22 mouse cellular contexts compared by ENCODE assay signal in genomic region chr2:109992448-109993073, GRCm38 (mm10). TPM values are rescaled to one million over a fixed set of nuclear protein-coding genes. Genes with fewer than 3 reads are reported as not detected.
DNase-seq lines count a peak whose midpoint lies in the region; ATAC-seq and TF ChIP-seq lines count a peak whose summit lies in the region.
"Had no signal": no experiment of that assay in that cellular context is flagged by ENCODE, and none has a peak within 500 bp of the region (broad histone marks: within the 10 kb centered on the region; RNA-seq: fewer than 3 reads in every experiment).

No protein-coding gene starts in this region.

- peaks cover 30% of the 10 kb centered on the region for H3K4me1 ChIP-seq in kidney, adult 2 months (ENCODE audit: control insufficient read depth, insufficient read depth, low read length)
- peaks cover 20% of the 10 kb centered on the region for H3K4me1 ChIP-seq in hindbrain, embryonic 12.5 days

- no peak overlapping the region for H3K4me2 ChIP-seq in hindbrain, embryonic 12.5 days (replicated peaks)
- H3K4me2 ChIP-seq: embryonic facial prominence, embryonic 15.5 days; heart, embryonic 11.5 days; hindbrain, embryonic 14.5 days; neural tube, embryonic 15.5 days had no signal

- TF ChIP-seq CTCF in kidney, adult 2 months (conservative IDR thresholded peaks at IDR 0.05; ENCODE audit: insufficient read depth, insufficient read length, low read depth, low read length) = no peak

- H3K27me3 ChIP-seq in kidney, adult 2 months (replicated peaks; ENCODE audit: control insufficient read depth, insufficient read depth, low read length) = no peaks in the 10 kb centered on the region
- no peaks in the 10 kb centered on the region for H3K27me3 ChIP-seq in hindbrain, embryonic 12.5 days
- H3K27me3 ChIP-seq: embryonic facial prominence, embryonic 15.5 days; neural tube, embryonic 15.5 days had no signal

- DNase-seq in kidney, adult 2 months = no peak
- DNase-seq in kidney, postnatal 25 days = no peak
- peak; percentile 50 for DNase-seq in yolk sac, embryonic 10.5 days (ENCODE audit: low spot score)
- DNase-seq in cerebellum, adult 11 months = no peak
- no peak for DNase-seq in right cerebral cortex, postnatal 36 days (ENCODE audit: low spot score in 2 of 2)
- DNase-seq: adrenal gland, adult 2 months; cerebellum, adult 9-11 months; forebrain, postnatal 0 days; gastrocnemius, postnatal 36 days; heart, postnatal 10 days; liver; midbrain, embryonic 14.5 days; right cerebral cortex, postnatal 25 days; thymus, postnatal 36 days had no signal

- H3K27ac ChIP-seq in kidney, adult 2 months (ENCODE audit: insufficient read depth, low read depth, low read length) = peak overlapping the region; percentile 56
- H3K27ac ChIP-seq in hindbrain, embryonic 12.5 days = no peak overlapping the region
- H3K27ac ChIP-seq: embryonic facial prominence, embryonic 15.5 days; hindbrain, embryonic 14.5 days; neural tube, embryonic 15.5 days had no signal

- no peaks in the 10 kb centered on the region for H3K36me3 ChIP-seq in kidney, adult 2 months (ENCODE audit: control insufficient read depth, insufficient read depth, low read length)
- H3K36me3 ChIP-seq in hindbrain, embryonic 12.5 days = no peaks in the 10 kb centered on the region
- H3K36me3 ChIP-seq: neural tube, embryonic 15.5 days had no signal

- H3K9me3 ChIP-seq in hindbrain, embryonic 12.5 days (replicated peaks) = no peaks in the 10 kb centered on the region
- H3K9me3 ChIP-seq: embryonic facial prominence, embryonic 15.5 days; neural tube, embryonic 15.5 days had no signal

- H3K4me3 ChIP-seq in kidney, adult 2 months (ENCODE audit: insufficient read depth, low read depth, low read length) = no peak overlapping the region
- no peak overlapping the region for H3K4me3 ChIP-seq in hindbrain, embryonic 12.5 days
- H3K4me3 ChIP-seq: embryonic facial prominence, embryonic 15.5 days; neural tube, embryonic 15.5 days had no signal

- TF ChIP-seq POLR2A in kidney, adult 2 months (IDR thresholded peaks at IDR 0.05; ENCODE audit: low read depth, low read length) = no peak

- ATAC-seq in granulocyte monocyte progenitor cell, adult 5-6 weeks (replicated peaks; ENCODE audit: poor library complexity, severe bottlenecking) = peak; percentile 45
- ATAC-seq in megakaryocyte progenitor cell, adult 5-6 weeks (replicated peaks; ENCODE audit: poor library complexity) = peak; percentile 27
- no peak for ATAC-seq in hindbrain, embryonic 12.5 days (ENCODE audit: low FRiP score)
- ATAC-seq: forebrain, postnatal 0 days; lung, postnatal 0 days had no signal

- 66% methylated on average over 11 of the region's 11 CpGs for WGBS in kidney, adult 2 months
- 53% methylated on average over 11 of the region's 11 CpGs for WGBS in hindbrain, embryonic 12.5 days

- no peak overlapping the region for H3K9ac ChIP-seq in hindbrain, embryonic 12.5 days
- H3K9ac ChIP-seq: embryonic facial prominence, embryonic 15.5 days; forebrain, postnatal 0 days; hindbrain, embryonic 14.5 days; neural tube, embryonic 15.5 days had no signal

RNA-seq across cellular contexts. Expression of gene Ccdc34, which starts 25.1 kb away (rescaled TPM):
- 4.2 and 4.6 TPM in 2 replicates for polyA plus RNA-seq in kidney, adult 2 months (2012; rRNA removed)
- 30.9 and 46.7 TPM in 2 replicates for total RNA-seq in granulocyte monocyte progenitor cell, adult 5-6 weeks (2014; fragmentation: Nextera tagmentation)
- 41.4 and 53.7 TPM in 2 replicates for total RNA-seq in granulocyte monocyte progenitor cell, adult 5-6 weeks (2017)
- 56.3 and 65.9 TPM in 2 replicates for total RNA-seq in megakaryocyte progenitor cell, adult 5-6 weeks (2015)
- total RNA-seq in megakaryocyte progenitor cell, adult 5-6 weeks (2017) = 42.6 and 56.5 TPM in 2 replicates
- polyA plus RNA-seq in hindbrain, embryonic 12.5 days (2016; fragmentation: Nextera tagmentation; extraction: Ambion mirVana) = 47.5 and 51.8 TPM in 2 replicates
